Mouse (Mus musculus) testis, adult 2 months (tissue): ENCODE results near the gene 4933412E24Rik. TPM values are rescaled to one million over a fixed set of nuclear protein-coding genes. Genes with fewer than 3 reads are reported as not detected.

Source experiments
- H3K27ac ChIP-seq: fragments of 200-500 bp; 2 replicates; pipeline ENCODE4 v1.5.1; 2012; ENCODE audit warnings: low read depth, low read length; ENCODE audit not compliant: control insufficient read depth, insufficient read depth
- H3K27me3 ChIP-seq: fragments of 200-500 bp; 2 replicates; pipeline ENCODE4 v1.6.1; 2012; ENCODE audit warnings: mild to moderate bottlenecking, low read length, moderate library complexity; ENCODE audit not compliant: control insufficient read depth, insufficient read depth
- H3K36me3 ChIP-seq: fragments of 200-500 bp; 2 replicates; pipeline ENCODE4 v1.6.1; 2012; ENCODE audit warnings: mild to moderate bottlenecking, low read length; ENCODE audit not compliant: control insufficient read depth, insufficient read depth
- H3K4me1 ChIP-seq: fragments of 200-500 bp; 2 replicates; pipeline ENCODE4 v1.6.1; 2012; ENCODE audit warnings: low read length; ENCODE audit not compliant: control insufficient read depth, insufficient read depth
- H3K4me3 ChIP-seq: fragments of 200-500 bp; 2 replicates; pipeline ENCODE4 v1.5.1; 2012; ENCODE audit warnings: low read depth, mild to moderate bottlenecking, low read length, moderate library complexity, mixed read lengths; ENCODE audit not compliant: control insufficient read depth
- CTCF ChIP-seq: fragments of 200-500 bp; IDR thresholded peaks from 2 replicates; pipeline ENCODE4 v1.5.1; 2012; ENCODE audit warnings: low read depth, mild to moderate bottlenecking, inconsistent platforms, low read length, moderate library complexity; ENCODE audit not compliant: control insufficient read depth, insufficient read depth, insufficient replicate concordance
- POLR2A ChIP-seq: fragments of 200-500 bp; IDR thresholded peaks from 2 replicates; pipeline ENCODE4 v1.6.1; 2012; ENCODE audit warnings: low read depth, mild to moderate bottlenecking, inconsistent platforms, low read length, moderate library complexity; ENCODE audit not compliant: control insufficient read depth
- polyA plus RNA-seq: library from polyadenylated mRNA; depleted of rRNA; stranded (reverse); fragments of >200 nt; gene quantifications from 2 replicates; pipeline ENCODE4 v1.2.3, GENCODE M21; 2012; rRNA removed

Gene 4933412E24Rik
- polyA plus RNA-seq, result 10.6 and 10.9 TPM in 2 replicates

DNA sequence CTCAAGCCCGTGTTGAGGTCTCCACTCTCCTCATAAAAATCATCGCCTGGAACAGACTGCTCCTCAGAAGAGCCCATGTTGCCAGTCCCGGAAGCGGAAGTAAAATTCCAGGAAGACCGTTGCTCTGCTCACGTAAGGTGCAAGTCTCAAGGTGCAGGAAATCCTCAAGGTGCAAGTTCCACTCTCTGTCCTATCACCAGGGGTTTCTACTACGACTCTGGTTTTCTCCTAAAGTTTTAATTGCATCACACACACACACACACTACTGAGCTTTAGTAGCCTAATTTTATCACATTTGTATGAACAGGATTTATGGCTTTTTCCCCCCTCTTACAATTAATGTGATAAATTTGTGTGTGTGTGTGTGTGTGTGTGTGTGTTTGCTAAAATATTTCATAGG lies at the start of gene 4933412E24Rik:
Gene 4933412E24Rik (minus strand): TSS at position 101 of the 400 bp plus-strand sequence.
- H3K27me3 ChIP-seq, result no peaks in the 10 kb centered on the region
- H3K4me1 ChIP-seq, result peaks cover 11% of the 10 kb centered on the region
- H3K4me3 ChIP-seq, result peak within 1 kb of the TSS; percentile 88
- TF ChIP-seq CTCF, result no peak
- peak; percentile 52 for TF ChIP-seq POLR2A
- peak within 1 kb of the TSS; percentile 69 for H3K27ac ChIP-seq
- H3K36me3 ChIP-seq, result no peaks in the 10 kb centered on the region

DNA sequence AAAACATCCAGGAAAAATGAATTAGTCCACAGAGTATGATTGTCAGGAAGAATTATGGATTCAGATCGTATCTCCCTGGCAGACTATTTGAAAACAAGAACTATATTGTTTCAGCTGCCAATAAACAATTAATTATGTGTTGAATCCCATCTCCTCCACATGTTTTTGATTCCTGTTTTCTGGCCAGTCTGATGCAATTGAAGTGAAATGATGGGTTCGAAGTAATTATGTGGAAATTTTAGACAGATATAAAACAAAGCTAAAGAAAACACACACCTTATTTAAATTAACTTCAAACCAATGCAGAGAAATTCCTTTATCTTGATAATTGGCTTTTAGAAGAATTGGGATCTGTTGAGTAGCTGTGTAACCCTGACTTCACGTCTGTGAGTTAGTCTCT lies 14.3 kb upstream of the 4933412E24Rik start:
- Histone ChIP-seq H3K27ac (no peak overlapping the region), H3K36me3 (no peaks in the 10 kb centered on the region), H3K4me3 (no peak overlapping the region), H3K4me1 (no peaks in the 10 kb centered on the region), H3K27me3 (no peaks in the 10 kb centered on the region)
- no peak for TF ChIP-seq CTCF
- TF ChIP-seq POLR2A, result no peak

DNA sequence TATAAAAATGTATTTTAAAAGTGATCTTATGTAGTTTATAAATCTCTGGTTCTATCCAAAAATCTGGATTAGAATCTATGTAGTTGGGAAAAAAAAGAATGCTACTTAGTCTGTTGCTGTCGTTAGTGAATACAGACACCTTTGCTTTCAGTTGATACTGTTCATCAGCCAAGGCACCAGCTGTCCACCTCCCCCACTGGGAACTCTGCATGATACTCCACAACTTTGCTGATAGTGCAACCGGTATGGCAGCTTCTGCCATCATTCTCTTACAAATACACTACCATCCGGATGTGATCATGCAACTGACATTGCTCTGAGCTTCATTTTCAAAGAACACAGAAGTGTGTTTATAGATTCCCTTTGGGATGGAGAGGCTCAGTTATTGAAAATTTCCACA lies 4.8 kb upstream of the 4933412E24Rik start:
- Histone ChIP-seq H3K4me1 (peaks cover under 1% of the 10 kb centered on the region), H3K27me3 (no peaks in the 10 kb centered on the region), H3K27ac (no peak overlapping the region), H3K4me3 (no peak overlapping the region), H3K36me3 (no peaks in the 10 kb centered on the region)
- TF ChIP-seq CTCF, result no peak
- TF ChIP-seq POLR2A, result no peak

DNA sequence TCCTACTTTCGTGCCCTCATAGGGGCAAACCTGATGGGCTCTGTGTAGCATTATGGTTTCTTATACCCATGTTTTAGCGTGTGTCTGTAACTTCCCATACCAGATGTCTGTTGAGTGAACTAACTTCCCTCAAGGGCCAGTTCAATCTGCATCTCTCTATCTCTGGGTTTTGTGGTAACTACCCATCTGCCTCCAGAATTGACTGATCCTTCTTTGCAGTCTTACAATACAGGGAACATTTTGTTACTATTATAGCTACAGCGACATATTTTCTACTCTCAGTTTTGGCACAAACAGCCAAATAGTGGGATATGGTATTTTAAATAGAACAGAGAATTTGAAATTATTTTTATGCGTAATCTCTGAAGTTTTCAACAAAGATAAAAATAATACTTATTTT lies 6.2 kb downstream of the 4933412E24Rik start:
- no peak overlapping the region for H3K4me3 ChIP-seq
- H3K4me1 ChIP-seq, result peaks cover 1% of the 10 kb centered on the region; the same call in 1 of the 2 replicates
- no peaks in the 10 kb centered on the region for H3K36me3 ChIP-seq
- TF ChIP-seq CTCF (no peak), POLR2A (no peak)
- no peaks in the 10 kb centered on the region for H3K27me3 ChIP-seq
- no peak overlapping the region for H3K27ac ChIP-seq

DNA sequence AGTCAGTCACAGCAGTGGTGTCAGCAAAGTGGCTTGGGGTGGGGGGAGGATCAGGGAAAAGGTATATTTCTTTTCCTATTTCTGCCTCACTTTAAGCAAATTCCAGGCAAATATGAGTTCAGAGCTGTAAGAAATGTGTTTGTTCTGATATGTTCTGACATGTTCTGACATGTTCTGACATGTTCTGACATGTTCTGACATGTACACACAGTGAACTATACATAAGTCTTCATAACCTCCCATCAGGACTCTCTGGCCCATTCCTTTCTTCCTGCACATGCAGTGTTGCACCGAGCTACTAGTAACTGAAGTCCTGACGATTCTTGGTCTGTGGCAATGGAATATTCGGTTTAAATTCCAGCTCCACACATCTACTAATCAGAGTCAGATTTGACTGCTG lies 6.8 kb downstream of the 4933412E24Rik start:
- Histone ChIP-seq H3K27ac (no peak overlapping the region), H3K27me3 (no peaks in the 10 kb centered on the region), H3K4me1 (no peaks in the 10 kb centered on the region), H3K4me3 (no peak overlapping the region), H3K36me3 (no peaks in the 10 kb centered on the region)
- TF ChIP-seq CTCF, result no peak
- no peak for TF ChIP-seq POLR2A

DNA sequence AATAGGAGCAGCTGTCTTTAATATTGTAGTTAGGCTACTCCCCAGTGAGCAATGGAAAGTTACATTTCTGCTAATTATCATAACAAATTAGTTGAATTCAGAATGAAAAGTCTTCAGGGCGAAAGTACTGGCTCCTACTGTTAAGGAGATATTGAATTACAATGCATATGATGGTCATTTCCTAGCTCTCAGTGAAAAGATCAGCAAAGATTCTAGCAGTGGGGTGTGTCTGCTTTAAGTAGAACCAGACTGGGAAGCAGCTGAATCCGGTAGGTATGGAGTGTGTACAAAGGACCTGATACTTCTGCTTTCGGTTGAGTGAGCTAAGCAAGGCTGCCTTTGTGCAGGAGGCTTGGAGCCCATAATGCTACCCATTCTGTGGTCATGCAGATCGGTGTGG lies 32.6 kb downstream of the 4933412E24Rik start:
- H3K27ac ChIP-seq, result no peak overlapping the region

DNA sequence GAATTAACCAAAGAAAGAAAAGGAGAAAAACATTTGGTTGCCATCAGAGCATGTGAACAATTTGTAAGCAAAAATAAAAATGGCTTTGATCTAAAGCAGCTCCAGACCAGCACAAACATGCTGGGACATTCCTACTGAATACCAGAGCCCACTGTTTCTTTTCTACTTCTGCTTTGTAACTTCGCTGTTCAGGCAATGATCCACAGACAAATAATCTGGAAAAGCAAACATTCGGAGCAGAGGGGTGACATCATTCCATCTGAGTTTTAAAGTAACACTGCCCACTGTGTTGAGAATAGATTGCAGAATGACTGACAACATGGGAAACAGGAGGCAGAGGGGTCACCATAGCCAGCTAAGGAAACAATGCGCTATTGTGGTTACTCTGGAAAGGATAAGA lies 41.1 kb downstream of the 4933412E24Rik start:
- TF ChIP-seq POLR2A (no peak), CTCF (no peak)
- no peaks in the 10 kb centered on the region for H3K4me1 ChIP-seq
- H3K36me3 ChIP-seq, result no peaks in the 10 kb centered on the region
- H3K4me3 ChIP-seq, result no peak overlapping the region
- no peak overlapping the region for H3K27ac ChIP-seq
- no peaks in the 10 kb centered on the region for H3K27me3 ChIP-seq

More for the DNA sequence above, 32.6 kb downstream of the 4933412E24Rik start:
- Histone ChIP-seq H3K4me3 (no peak overlapping the region), H3K36me3 (no peaks in the 10 kb centered on the region), H3K4me1 (no peaks in the 10 kb centered on the region), H3K27me3 (no peaks in the 10 kb centered on the region)
- TF ChIP-seq POLR2A (no peak), CTCF (no peak)

DNA sequence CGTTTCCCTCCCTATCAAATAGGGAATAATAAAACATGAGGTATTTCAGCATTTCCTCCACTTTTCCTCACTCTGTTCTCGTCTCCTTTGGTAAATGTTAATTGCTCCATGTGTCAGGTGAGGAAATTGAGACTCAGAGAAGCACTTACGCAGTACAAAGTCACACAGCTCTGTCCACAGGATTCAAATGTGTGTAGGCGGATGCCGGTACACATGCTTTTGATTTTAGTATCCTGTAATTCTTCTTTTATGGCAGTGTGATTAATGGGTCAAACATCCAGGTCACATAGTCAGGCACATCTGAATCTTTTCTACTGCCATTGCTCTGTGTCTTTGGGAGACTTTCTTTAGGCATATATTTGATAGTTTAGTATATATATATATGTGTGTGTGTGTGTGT lies 41.8 kb downstream of the 4933412E24Rik start:
- TF ChIP-seq POLR2A (no peak), CTCF (no peak)
- Histone ChIP-seq H3K27me3 (no peaks in the 10 kb centered on the region), H3K4me3 (no peak overlapping the region), H3K4me1 (no peaks in the 10 kb centered on the region), H3K27ac (no peak overlapping the region), H3K36me3 (no peaks in the 10 kb centered on the region)
